Mouse (Mus musculus): ENCODE measurements around the gene Pik3r3. TPM values are rescaled to one million over a fixed set of nuclear protein-coding genes. Genes with fewer than 3 reads are reported as not detected.
A peak's percentile ranks its signal among the peaks of the same experiment; 100 is the strongest.
"Not testable (repeated sequence)": the region's sequence is repeated elsewhere in the genome, so short reads cannot be mapped to it uniquely, and the experiment has no call there.

The Pik3r3 gene
- polyA plus RNA-seq, 1 experiment from 2014 or later, result 12.6 TPM

DNA sequence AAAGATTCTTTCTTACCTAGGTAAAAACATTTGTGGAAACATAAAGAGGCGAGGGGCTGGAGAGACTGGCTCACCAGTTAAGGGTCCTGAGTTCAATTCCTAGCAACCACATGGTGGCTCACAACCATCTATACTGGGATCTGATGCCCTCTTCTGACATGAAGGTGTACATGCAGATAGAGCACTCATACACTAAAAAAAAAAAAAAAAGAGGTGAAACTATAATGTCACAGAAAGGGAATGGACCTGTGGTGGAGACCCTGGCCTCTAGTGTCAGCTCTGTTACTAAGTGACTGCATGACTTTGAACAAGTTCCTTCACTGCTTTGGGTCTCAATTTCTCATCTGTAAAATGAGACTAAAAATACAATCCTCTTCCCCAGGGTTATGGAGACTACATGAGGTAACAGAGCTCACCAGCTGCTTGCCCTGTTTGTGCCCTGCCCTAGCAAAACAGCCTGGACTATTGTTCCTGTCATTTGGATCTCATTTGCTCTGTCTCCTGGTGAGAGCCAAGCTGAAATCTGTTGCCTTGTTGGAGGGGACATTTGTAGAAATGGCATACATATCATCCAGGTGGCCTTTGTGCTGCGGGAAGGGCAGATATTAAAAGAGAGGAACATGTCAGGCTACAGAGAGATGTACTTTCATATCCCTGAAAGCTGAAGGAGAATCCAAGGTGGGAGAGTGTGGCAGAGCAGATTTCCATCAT is 5.4 kb upstream of the Pik3r3 start:
- no peak for ATAC-seq (ENCODE audit: insufficient read depth, low FRiP score)
- no peaks in the 10 kb centered on the region for H3K36me3 ChIP-seq (ENCODE audit: control insufficient read depth, insufficient read depth, low read length)
- H3K27ac ChIP-seq (ENCODE audit: low read length), result no peak overlapping the region

GRCm38 (mm10) chr4:116217046-116217445 is 4.4 kb upstream of the Pik3r3 start:
- H3K9ac ChIP-seq (ENCODE audit: low read length), result no peak overlapping the region
- H3K4me3 ChIP-seq (replicated peaks; ENCODE audit: low read length), result no peak overlapping the region
- 42% methylated on average over 2 of the region's 2 CpGs for WGBS
- no peak overlapping the region for H3K4me2 ChIP-seq (ENCODE audit: low read depth, low read length)
- no peaks in the 10 kb centered on the region for H3K27me3 ChIP-seq (ENCODE audit: control insufficient read depth, insufficient read depth, low read length)
- H3K27ac ChIP-seq (ENCODE audit: low read length), result no peak overlapping the region
- no peaks in the 10 kb centered on the region for H3K36me3 ChIP-seq (ENCODE audit: control insufficient read depth, insufficient read depth, low read length)
- no peaks in the 10 kb centered on the region for H3K9me3 ChIP-seq (replicated peaks; ENCODE audit: control insufficient read depth, low read length)
- ATAC-seq (ENCODE audit: insufficient read depth, low FRiP score), result no peak
- H3K4me1 ChIP-seq (ENCODE audit: control insufficient read depth, insufficient read depth, low read length), result peaks cover 8% of the 10 kb centered on the region; the same call in 1 of the 2 replicates

More for the DNA sequence above, 5.4 kb upstream of the Pik3r3 start:
- Histone ChIP-seq H3K9me3 (replicated peaks; ENCODE audit: control insufficient read depth, low read length) (no peaks in the 10 kb centered on the region), H3K4me2 (ENCODE audit: low read depth, low read length) (no peak overlapping the region), H3K27me3 (ENCODE audit: control insufficient read depth, insufficient read depth, low read length) (no peaks in the 10 kb centered on the region), H3K4me1 (ENCODE audit: control insufficient read depth, insufficient read depth, low read length) (peaks cover 8% of the 10 kb centered on the region; the same call in 1 of the 2 replicates), H3K4me3 (replicated peaks; ENCODE audit: low read length) (no peak overlapping the region), H3K9ac (ENCODE audit: low read length) (no peak overlapping the region)
- 74% methylated on average over 2 of the region's 2 CpGs for WGBS

- H3K27ac ChIP-seq (ENCODE audit: low read length); ATAC-seq (ENCODE audit: insufficient read depth, low FRiP score); H3K4me1 ChIP-seq (ENCODE audit: control insufficient read depth, insufficient read depth, low read length); H3K9me3 ChIP-seq (replicated peaks; ENCODE audit: control insufficient read depth, low read length); H3K4me2 ChIP-seq (ENCODE audit: low read depth, low read length); H3K4me3 ChIP-seq (replicated peaks; ENCODE audit: low read length); H3K9ac ChIP-seq (ENCODE audit: low read length); H3K36me3 ChIP-seq (ENCODE audit: control insufficient read depth, insufficient read depth, low read length); H3K27me3 ChIP-seq (ENCODE audit: control insufficient read depth, insufficient read depth, low read length): not testable (repeated sequence)
- WGBS, result 86% methylated on average over 1 of the region's 1 CpGs
Observed at GRCm38 (mm10) chr4:116217661-116218060, 3.8 kb upstream of the Pik3r3 start.

- Histone ChIP-seq H3K4me2 (ENCODE audit: low read depth, low read length) (no peak overlapping the region), H3K9ac (ENCODE audit: low read length) (no peak overlapping the region), H3K9me3 (replicated peaks; ENCODE audit: control insufficient read depth, low read length) (no peaks in the 10 kb centered on the region), H3K27ac (ENCODE audit: low read length) (no peak overlapping the region), H3K36me3 (ENCODE audit: control insufficient read depth, insufficient read depth, low read length) (no peaks in the 10 kb centered on the region), H3K4me3 (replicated peaks; ENCODE audit: low read length) (no peak overlapping the region), H3K27me3 (ENCODE audit: control insufficient read depth, insufficient read depth, low read length) (no peaks in the 10 kb centered on the region), H3K4me1 (ENCODE audit: control insufficient read depth, insufficient read depth, low read length) (peaks cover 8% of the 10 kb centered on the region; the same call in 1 of the 2 replicates)
- 78% methylated on average over 1 of the region's 1 CpGs for WGBS
- ATAC-seq (ENCODE audit: insufficient read depth, low FRiP score), result no peak
Observed at GRCm38 (mm10) chr4:116219056-116219455, 2.4 kb upstream of the Pik3r3 start.

GRCm38 (mm10) chr4:116220071-116220650 is 1.3 kb upstream of the Pik3r3 start:
- WGBS, result 15% methylated on average over 6 of the region's 6 CpGs
- peak overlapping the region; percentile 87 for H3K4me3 ChIP-seq (replicated peaks; ENCODE audit: low read length)
- peak overlapping the region; percentile 76 for H3K4me2 ChIP-seq (ENCODE audit: low read depth, low read length)
- no peaks in the 10 kb centered on the region for H3K36me3 ChIP-seq (ENCODE audit: control insufficient read depth, insufficient read depth, low read length)
- peaks cover 8% of the 10 kb centered on the region; the same call in 1 of the 2 replicates for H3K4me1 ChIP-seq (ENCODE audit: control insufficient read depth, insufficient read depth, low read length)
- ATAC-seq (ENCODE audit: insufficient read depth, low FRiP score), result no peak
- H3K9me3 ChIP-seq (replicated peaks; ENCODE audit: control insufficient read depth, low read length), result no peaks in the 10 kb centered on the region
- H3K9ac ChIP-seq (ENCODE audit: low read length), result peak overlapping the region; percentile 93
- H3K27ac ChIP-seq (ENCODE audit: low read length), result peak overlapping the region; percentile 98
- H3K27me3 ChIP-seq (ENCODE audit: control insufficient read depth, insufficient read depth, low read length), result no peaks in the 10 kb centered on the region

DNA sequence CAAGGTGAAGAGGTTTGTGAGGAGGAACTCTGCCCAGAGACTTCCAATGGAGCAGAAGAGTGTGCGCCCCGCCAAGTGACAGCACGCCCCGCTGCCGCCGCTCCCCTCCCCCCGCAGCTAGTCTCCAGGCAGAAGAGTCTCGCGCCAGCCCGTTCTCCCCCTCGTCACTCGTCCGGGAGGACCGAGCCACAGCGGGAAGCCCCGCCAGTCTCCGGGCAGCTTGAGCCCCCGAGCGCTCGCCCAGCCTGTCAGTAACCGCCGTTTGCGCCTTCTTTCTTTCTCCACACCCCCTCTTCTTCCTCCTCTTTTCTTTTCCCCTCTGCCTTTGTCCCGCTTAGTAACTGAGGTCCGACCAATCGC is 658 bp upstream of the Pik3r3 start:
- Histone ChIP-seq H3K4me3 (replicated peaks; ENCODE audit: low read length) (peak overlapping the region; percentile 87), H3K4me1 (ENCODE audit: control insufficient read depth, insufficient read depth, low read length) (peaks cover 8% of the 10 kb centered on the region; the same call in 1 of the 2 replicates), H3K9ac (ENCODE audit: low read length) (peak overlapping the region; percentile 93), H3K36me3 (ENCODE audit: control insufficient read depth, insufficient read depth, low read length) (no peaks in the 10 kb centered on the region), H3K4me2 (ENCODE audit: low read depth, low read length) (peak overlapping the region; percentile 76), H3K27ac (ENCODE audit: low read length) (peak overlapping the region; percentile 98), H3K9me3 (replicated peaks; ENCODE audit: control insufficient read depth, low read length) (no peaks in the 10 kb centered on the region), H3K27me3 (ENCODE audit: control insufficient read depth, insufficient read depth, low read length) (no peaks in the 10 kb centered on the region)
- ATAC-seq (ENCODE audit: insufficient read depth, low FRiP score), result peak; percentile 59
- under 1% methylated on average over 22 of the region's 26 CpGs for WGBS

- Histone ChIP-seq H3K4me1 (ENCODE audit: control insufficient read depth, insufficient read depth, low read length) (peaks cover 4% of the 10 kb centered on the region; the same call in 1 of the 2 replicates), H3K9me3 (replicated peaks; ENCODE audit: control insufficient read depth, low read length) (no peaks in the 10 kb centered on the region), H3K27me3 (ENCODE audit: control insufficient read depth, insufficient read depth, low read length) (no peaks in the 10 kb centered on the region), H3K9ac (ENCODE audit: low read length) (peak overlapping the region; percentile 91), H3K27ac (ENCODE audit: low read length) (peak overlapping the region; percentile 98), H3K4me3 (replicated peaks; ENCODE audit: low read length) (peak overlapping the region; percentile 87), H3K4me2 (ENCODE audit: low read depth, low read length) (peak overlapping the region; percentile 78), H3K36me3 (ENCODE audit: control insufficient read depth, insufficient read depth, low read length) (no peaks in the 10 kb centered on the region)
- no peak for ATAC-seq (ENCODE audit: insufficient read depth, low FRiP score)
- under 1% methylated on average over 23 of the region's 23 CpGs for WGBS
Observed at GRCm38 (mm10) chr4:116221996-116222842, 801 bp downstream of the Pik3r3 start.

GRCm38 (mm10) chr4:116222843-116223119 is 1.4 kb downstream of the Pik3r3 start:
- no peak for ATAC-seq (ENCODE audit: insufficient read depth, low FRiP score)
- Histone ChIP-seq H3K36me3 (ENCODE audit: control insufficient read depth, insufficient read depth, low read length) (no peaks in the 10 kb centered on the region), H3K4me2 (ENCODE audit: low read depth, low read length) (peak overlapping the region; percentile 78), H3K4me3 (replicated peaks; ENCODE audit: low read length) (peak overlapping the region; percentile 87), H3K9ac (ENCODE audit: low read length) (peak overlapping the region; percentile 91), H3K27ac (ENCODE audit: low read length) (no peak overlapping the region), H3K27me3 (ENCODE audit: control insufficient read depth, insufficient read depth, low read length) (no peaks in the 10 kb centered on the region), H3K4me1 (ENCODE audit: control insufficient read depth, insufficient read depth, low read length) (peaks cover 4% of the 10 kb centered on the region; the same call in 1 of the 2 replicates), H3K9me3 (replicated peaks; ENCODE audit: control insufficient read depth, low read length) (no peaks in the 10 kb centered on the region)
- 6% methylated on average over 6 of the region's 6 CpGs for WGBS

DNA sequence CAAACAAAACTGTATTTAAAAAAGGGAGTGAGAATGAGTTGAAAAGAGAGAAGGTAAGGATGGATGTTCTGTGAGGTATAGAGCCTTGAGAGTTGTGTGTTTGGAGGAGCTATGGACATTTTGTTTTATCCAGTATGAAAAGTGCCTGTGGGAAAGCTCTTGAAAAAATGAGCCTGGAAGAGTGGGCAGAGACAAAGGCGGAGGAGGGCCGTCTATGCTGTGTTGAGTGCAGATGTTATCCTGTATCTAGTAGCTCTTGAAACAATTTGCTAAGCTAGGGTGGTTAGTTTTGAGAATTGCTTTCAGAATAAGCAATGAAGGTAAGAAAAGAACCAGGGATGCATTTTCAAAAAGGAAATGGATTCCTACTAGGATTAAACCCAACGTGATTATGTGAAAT is 22.0 kb downstream of the Pik3r3 start:
- WGBS, result 81% methylated on average over 3 of the region's 3 CpGs
- ATAC-seq (ENCODE audit: insufficient read depth, low FRiP score), result no peak
- Histone ChIP-seq H3K9me3 (replicated peaks; ENCODE audit: control insufficient read depth, low read length) (no peaks in the 10 kb centered on the region), H3K27ac (ENCODE audit: low read length) (no peak overlapping the region), H3K36me3 (ENCODE audit: control insufficient read depth, insufficient read depth, low read length) (no peaks in the 10 kb centered on the region), H3K4me1 (ENCODE audit: control insufficient read depth, insufficient read depth, low read length) (no peaks in the 10 kb centered on the region), H3K27me3 (ENCODE audit: control insufficient read depth, insufficient read depth, low read length) (no peaks in the 10 kb centered on the region), H3K9ac (ENCODE audit: low read length) (no peak overlapping the region), H3K4me2 (ENCODE audit: low read depth, low read length) (no peak overlapping the region), H3K4me3 (replicated peaks; ENCODE audit: low read length) (no peak overlapping the region)
